Mouse (Mus musculus): Measurements from ENCODE around the gene Mpg. TPM values are rescaled to one million over a fixed set of nuclear protein-coding genes. Genes with fewer than 3 reads are reported as not detected.

Mpg gene
- polyA plus RNA-seq, 1 experiment from 2014 or later, result 30.3 TPM

- Histone ChIP-seq H3K4me2 (replicated peaks) (no peak overlapping the region), H3K27ac (no peak overlapping the region), H3K9ac (0 out of 2 replicates have a peak overlapping the region, but pooled peaks have one; percentile 26), H3K9me3 (no peaks in the 10 kb centered on the region), H3K4me3 (no peak overlapping the region), H3K27me3 (replicated peaks) (no peaks in the 10 kb centered on the region), H3K4me1 (no peaks in the 10 kb centered on the region), H3K36me3 (peaks cover 64% of the 10 kb centered on the region)
- no peak for ATAC-seq (ENCODE audit: low FRiP score, low read depth)
- 61% methylated on average over 9 of the region's 9 CpGs for WGBS
Measured at GRCm38 (mm10) chr11:32236712-32237410, 10.6 kb downstream of the Mpg start.

DNA sequence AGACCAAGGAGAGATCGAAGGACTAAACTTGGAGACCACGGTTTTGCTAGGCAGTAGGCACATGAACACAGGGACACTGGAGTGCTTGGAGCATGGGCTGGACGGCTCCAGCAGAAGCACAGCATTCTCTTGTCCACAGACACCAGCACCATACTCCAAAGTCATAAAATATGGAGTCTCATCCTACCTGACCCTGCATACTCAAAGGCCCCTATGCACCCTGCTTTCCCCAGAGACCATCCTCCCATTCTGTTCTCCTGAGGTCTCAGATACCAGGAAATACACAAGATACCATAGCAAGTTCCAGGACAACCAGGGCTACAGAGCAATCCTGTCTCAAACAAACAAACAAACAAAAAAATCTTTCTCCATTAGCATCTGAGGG is 11.1 kb downstream of the Mpg start:
- ATAC-seq (ENCODE audit: low FRiP score, low read depth), result no peak
- H3K4me1 ChIP-seq, result no peaks in the 10 kb centered on the region

GRCm38 (mm10) chr11:32238093-32238860 is 12.0 kb downstream of the Mpg start:
- peak; percentile 25; the same call in 1 of the 2 replicates for ATAC-seq (ENCODE audit: low FRiP score, low read depth)
- no peaks in the 10 kb centered on the region for H3K4me1 ChIP-seq
- no peaks in the 10 kb centered on the region for H3K9me3 ChIP-seq
- no peak overlapping the region for H3K27ac ChIP-seq
- no peak overlapping the region for H3K9ac ChIP-seq
- H3K4me2 ChIP-seq (replicated peaks), result no peak overlapping the region
- WGBS, result 61% methylated on average over 5 of the region's 5 CpGs
- no peak overlapping the region for H3K4me3 ChIP-seq
- no peaks in the 10 kb centered on the region for H3K27me3 ChIP-seq (replicated peaks)
- H3K36me3 ChIP-seq, result peaks cover 50% of the 10 kb centered on the region

More for the DNA sequence above, 11.1 kb downstream of the Mpg start:
- Histone ChIP-seq H3K36me3 (peaks cover 59% of the 10 kb centered on the region), H3K4me3 (no peak overlapping the region), H3K27me3 (replicated peaks) (no peaks in the 10 kb centered on the region), H3K9me3 (no peaks in the 10 kb centered on the region), H3K27ac (no peak overlapping the region), H3K4me2 (replicated peaks) (no peak overlapping the region), H3K9ac (no peak overlapping the region)
- WGBS, result 91% methylated on average over 3 of the region's 3 CpGs

DNA sequence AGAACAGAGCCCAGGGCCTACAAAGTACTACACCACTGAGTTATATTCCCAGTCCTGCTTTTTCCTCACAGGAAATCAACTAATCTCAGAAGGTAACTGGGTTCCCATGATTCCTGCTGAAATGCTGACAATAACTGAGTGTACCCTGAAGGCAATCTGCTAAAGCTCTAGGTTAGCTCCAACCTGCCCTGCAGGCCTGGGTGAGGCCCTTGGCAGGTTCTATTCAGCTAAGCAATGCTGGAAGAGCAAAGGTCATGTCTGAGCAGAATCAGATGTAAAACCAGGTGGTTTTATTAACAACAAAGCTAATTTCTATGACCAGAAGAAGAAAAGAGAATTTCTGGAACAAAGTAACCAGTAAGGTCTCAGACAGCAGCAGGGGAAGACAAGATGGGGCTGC is 15.1 kb downstream of the Mpg start:
- ATAC-seq (ENCODE audit: low FRiP score, low read depth), result no peak
- no peak overlapping the region for H3K27ac ChIP-seq
- H3K4me1 ChIP-seq, result no peaks in the 10 kb centered on the region
- peaks cover 59% of the 10 kb centered on the region for H3K36me3 ChIP-seq
- H3K4me3 ChIP-seq, result no peak overlapping the region
- H3K4me2 ChIP-seq (replicated peaks), result no peak overlapping the region
- H3K9me3 ChIP-seq, result no peaks in the 10 kb centered on the region
- no peak overlapping the region for H3K9ac ChIP-seq
- no peaks in the 10 kb centered on the region for H3K27me3 ChIP-seq (replicated peaks)

GRCm38 (mm10) chr11:32242209-32242608 is 15.9 kb downstream of the Mpg start:
- Histone ChIP-seq H3K9me3 (no peaks in the 10 kb centered on the region), H3K4me3 (no peak overlapping the region)

GRCm38 (mm10) chr11:32243205-32243955 is 17.1 kb downstream of the Mpg start:
- no peak overlapping the region for H3K9ac ChIP-seq
- no peak overlapping the region for H3K27ac ChIP-seq
- ATAC-seq (ENCODE audit: low FRiP score, low read depth), result no peak
- H3K9me3 ChIP-seq, result no peaks in the 10 kb centered on the region
- no peaks in the 10 kb centered on the region for H3K27me3 ChIP-seq (replicated peaks)
- 80% methylated on average over 7 of the region's 7 CpGs for WGBS
- peaks cover 70% of the 10 kb centered on the region for H3K36me3 ChIP-seq
- no peaks in the 10 kb centered on the region for H3K4me1 ChIP-seq
- no peak overlapping the region for H3K4me2 ChIP-seq (replicated peaks)
- H3K4me3 ChIP-seq, result no peak overlapping the region

More at GRCm38 (mm10) chr11:32242209-32242608, 15.9 kb downstream of the Mpg start:
- no peak for ATAC-seq (ENCODE audit: low FRiP score, low read depth)
- Histone ChIP-seq H3K9ac (no peak overlapping the region), H3K27me3 (replicated peaks) (no peaks in the 10 kb centered on the region), H3K36me3 (peaks cover 62% of the 10 kb centered on the region), H3K4me1 (no peaks in the 10 kb centered on the region), H3K4me2 (replicated peaks) (no peak overlapping the region), H3K27ac (no peak overlapping the region)
- 88% methylated on average over 3 of the region's 3 CpGs for WGBS

- Histone ChIP-seq H3K27me3 (replicated peaks) (no peaks in the 10 kb centered on the region), H3K27ac (no peak overlapping the region), H3K4me3 (no peak overlapping the region), H3K36me3 (peaks cover 67% of the 10 kb centered on the region), H3K4me2 (replicated peaks) (no peak overlapping the region), H3K9ac (no peak overlapping the region), H3K4me1 (no peaks in the 10 kb centered on the region), H3K9me3 (no peaks in the 10 kb centered on the region)
- WGBS, result 84% methylated on average over 3 of the region's 3 CpGs
- no peak for ATAC-seq (ENCODE audit: low FRiP score, low read depth)
Measured at GRCm38 (mm10) chr11:32244064-32244463, 17.8 kb downstream of the Mpg start.

GRCm38 (mm10) chr11:32244617-32245016 is 18.3 kb downstream of the Mpg start:
- no peaks in the 10 kb centered on the region for H3K4me1 ChIP-seq
- H3K36me3 ChIP-seq, result peaks cover 69% of the 10 kb centered on the region
- WGBS, result 89% methylated on average over 1 of the region's 1 CpGs
- H3K9me3 ChIP-seq, result no peaks in the 10 kb centered on the region
- no peak overlapping the region for H3K9ac ChIP-seq
- no peak overlapping the region for H3K27ac ChIP-seq
- no peaks in the 10 kb centered on the region for H3K27me3 ChIP-seq (replicated peaks)
- no peak overlapping the region for H3K4me2 ChIP-seq (replicated peaks)
- H3K4me3 ChIP-seq, result no peak overlapping the region
- no peak for ATAC-seq (ENCODE audit: low FRiP score, low read depth)

DNA sequence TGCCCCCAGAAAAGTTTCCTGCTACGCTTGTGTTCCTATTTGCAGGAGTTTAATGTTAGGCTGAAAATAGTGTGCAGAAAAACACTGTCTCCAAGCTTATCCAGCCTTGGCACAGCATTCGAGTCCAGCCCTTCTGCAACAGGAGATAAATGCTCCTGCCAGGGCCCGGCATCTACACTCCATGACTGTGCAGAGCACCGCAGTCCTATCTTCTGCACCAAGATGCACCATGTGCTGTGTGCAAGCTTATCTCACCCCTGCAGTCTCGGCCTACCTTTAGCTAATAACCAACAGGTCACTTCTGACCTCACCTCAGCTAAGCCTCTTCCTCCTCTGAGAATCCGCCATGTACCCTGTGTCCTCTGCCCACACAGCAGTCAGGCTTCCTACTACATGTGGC is 19.3 kb downstream of the Mpg start:
- Histone ChIP-seq H3K4me2 (replicated peaks) (no peak overlapping the region), H3K27me3 (replicated peaks) (no peaks in the 10 kb centered on the region), H3K4me1 (no peaks in the 10 kb centered on the region), H3K4me3 (no peak overlapping the region), H3K27ac (no peak overlapping the region), H3K9me3 (no peaks in the 10 kb centered on the region), H3K36me3 (peaks cover 70% of the 10 kb centered on the region), H3K9ac (no peak overlapping the region)
- ATAC-seq (ENCODE audit: low FRiP score, low read depth), result no peak
- 94% methylated on average over 6 of the region's 6 CpGs for WGBS

GRCm38 (mm10) chr11:32247068-32247467 is 20.8 kb downstream of the Mpg start:
- Histone ChIP-seq H3K4me3 (no peak overlapping the region), H3K36me3 (peaks cover 59% of the 10 kb centered on the region)
- no peak for ATAC-seq (ENCODE audit: low FRiP score, low read depth)

DNA sequence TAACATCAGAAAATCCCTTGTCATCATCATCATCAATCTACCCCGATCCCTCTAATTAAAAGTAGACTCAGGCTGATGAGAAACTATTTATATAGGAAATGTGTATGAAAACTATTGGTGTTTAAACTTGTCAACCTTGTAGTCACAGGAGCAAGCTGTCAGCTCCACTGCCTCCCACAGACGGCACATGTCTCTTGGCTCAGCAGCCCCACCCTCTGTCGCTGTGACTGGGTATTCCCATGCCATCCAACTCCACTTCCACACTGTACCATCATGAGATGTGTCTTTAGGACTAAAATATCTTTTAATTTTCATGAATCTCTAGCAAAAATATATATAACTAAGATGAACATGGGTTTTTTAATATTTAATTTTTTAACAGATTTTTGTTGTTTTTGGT is 22.0 kb downstream of the Mpg start:
- H3K36me3 ChIP-seq, result peaks cover 69% of the 10 kb centered on the region
- no peak overlapping the region for H3K4me3 ChIP-seq
- H3K4me2 ChIP-seq (replicated peaks), result no peak overlapping the region
- H3K9ac ChIP-seq, result no peak overlapping the region
- H3K27ac ChIP-seq, result no peak overlapping the region
- 92% methylated on average over 3 of the region's 3 CpGs for WGBS
- no peaks in the 10 kb centered on the region for H3K9me3 ChIP-seq
- H3K4me1 ChIP-seq, result no peaks in the 10 kb centered on the region
- no peaks in the 10 kb centered on the region for H3K27me3 ChIP-seq (replicated peaks)
- ATAC-seq (ENCODE audit: low FRiP score, low read depth), result no peak

More at GRCm38 (mm10) chr11:32247068-32247467, 20.8 kb downstream of the Mpg start:
- no peak overlapping the region for H3K27ac ChIP-seq
- H3K9me3 ChIP-seq, result no peaks in the 10 kb centered on the region
- no peak overlapping the region for H3K4me2 ChIP-seq (replicated peaks)
- no peak overlapping the region for H3K9ac ChIP-seq
- no peaks in the 10 kb centered on the region for H3K27me3 ChIP-seq (replicated peaks)
- no peaks in the 10 kb centered on the region for H3K4me1 ChIP-seq
